Mouse (Mus musculus) stomach, postnatal 0 days (tissue): ENCODE measurements around the gene Aif1l.

Source experiments
- CTCF ChIP-seq: IDR thresholded peaks from 2 replicates; pipeline ENCODE4 v1.5.1; 2016; ENCODE audit warnings: antibody characterized with exemption, low read depth, mild to moderate bottlenecking, moderate library complexity
- EP300 ChIP-seq: optimal IDR thresholded peaks from 2 replicates; pipeline ENCODE3; 2016; ENCODE audit warnings: antibody characterized with exemption

GRCm38 (mm10) chr2:31935054-31935453 lies 14.9 kb upstream of the Aif1l start:
- no peak for TF ChIP-seq CTCF
- TF ChIP-seq EP300, result no peak
